Mouse (Mus musculus): Measurements from ENCODE around the gene Mesp2. TPM values are rescaled to one million over a fixed set of nuclear protein-coding genes. Genes with fewer than 3 reads are reported as not detected.
"Not testable (repeated sequence)": the region's sequence is repeated elsewhere in the genome, so short reads cannot be mapped to it uniquely, and the experiment has no call there.

The Mesp2 gene
- polyA plus RNA-seq, 1 experiment from 2014 or later = 0.08 TPM

GRCm38 (mm10) chr7:79786295-79786694 is 24.2 kb upstream of the Mesp2 start:
- no peak overlapping the region for H3K27ac ChIP-seq
- DNase-seq = peak; percentile 23
- no peaks in the 10 kb centered on the region for H3K9me3 ChIP-seq (replicated peaks)
- H3K36me3 ChIP-seq = no peaks in the 10 kb centered on the region
- H3K4me3 ChIP-seq (replicated peaks) = no peak overlapping the region
- no peak overlapping the region for H3K9ac ChIP-seq
- H3K4me2 ChIP-seq = no peak overlapping the region
- peaks cover 29% of the 10 kb centered on the region for H3K27me3 ChIP-seq
- WGBS (ENCODE audit: insufficient replicate concordance) = 22% methylated on average over 6 of the region's 6 CpGs
- 0 out of 2 replicates have a peak, but pooled peaks have one; percentile 12 for ATAC-seq (ENCODE audit: low read depth)
- 0 out of 2 replicates have a peak, but pooled peaks cover 10% of the 10 kb centered on the region for H3K4me1 ChIP-seq (replicated peaks)

- H3K36me3 ChIP-seq; DNase-seq; H3K4me2 ChIP-seq; H3K27ac ChIP-seq; H3K4me3 ChIP-seq (replicated peaks); H3K9me3 ChIP-seq (replicated peaks); H3K9ac ChIP-seq: not testable (repeated sequence)
- peaks cover 12% of the 10 kb centered on the region for H3K4me1 ChIP-seq (replicated peaks)
- 34% methylated on average over 2 of the region's 2 CpGs for WGBS (ENCODE audit: insufficient replicate concordance)
- peaks cover 64% of the 10 kb centered on the region for H3K27me3 ChIP-seq
- ATAC-seq (ENCODE audit: low read depth) = peak; percentile 43; the same call in 1 of the 2 replicates
Measured at GRCm38 (mm10) chr7:79789812-79790211, 20.7 kb upstream of the Mesp2 start.

- Histone ChIP-seq H3K4me2 (peak overlapping the region; percentile 61), H3K4me3 (replicated peaks) (peak overlapping the region; percentile 38), H3K27ac (no peak overlapping the region), H3K9me3 (replicated peaks) (no peaks in the 10 kb centered on the region), H3K4me1 (replicated peaks) (peaks cover 12% of the 10 kb centered on the region), H3K27me3 (peaks cover 79% of the 10 kb centered on the region), H3K9ac (no peak overlapping the region), H3K36me3 (no peaks in the 10 kb centered on the region)
- no peak for ATAC-seq (ENCODE audit: low read depth)
- WGBS (ENCODE audit: insufficient replicate concordance) = 4% methylated on average over 80 of the region's 80 CpGs
- no peak for DNase-seq
Measured at GRCm38 (mm10) chr7:79792635-79793421, 17.7 kb upstream of the Mesp2 start.

GRCm38 (mm10) chr7:79793688-79794087 is 16.8 kb upstream of the Mesp2 start, which contains the start of gene Mesp1:
TSS of gene Mesp1 (minus strand) at chr7:79793788.
- Histone ChIP-seq H3K9me3 (replicated peaks) (no peaks in the 10 kb centered on the region), H3K4me2 (peak within 1 kb of the TSS; percentile 61), H3K27ac (no peak within 1 kb of the TSS), H3K36me3 (no peaks in the 10 kb centered on the region), H3K9ac (no peak within 1 kb of the TSS), H3K27me3 (peaks cover 77% of the 10 kb centered on the region), H3K4me3 (replicated peaks) (peak within 1 kb of the TSS; percentile 38), H3K4me1 (replicated peaks) (peaks cover 12% of the 10 kb centered on the region)
- DNase-seq (no peak), ATAC-seq (ENCODE audit: low read depth) (no peak)
- 50% methylated on average over 6 of the region's 6 CpGs for WGBS (ENCODE audit: insufficient replicate concordance)

- no peak for DNase-seq
- ATAC-seq (ENCODE audit: low read depth) = no peak
- Histone ChIP-seq H3K9ac (no peak overlapping the region), H3K36me3 (no peaks in the 10 kb centered on the region), H3K9me3 (replicated peaks) (no peaks in the 10 kb centered on the region), H3K27me3 (peaks cover 34% of the 10 kb centered on the region), H3K4me2 (no peak overlapping the region), H3K27ac (no peak overlapping the region), H3K4me3 (replicated peaks) (no peak overlapping the region), H3K4me1 (replicated peaks) (no peaks in the 10 kb centered on the region)
- WGBS (ENCODE audit: insufficient replicate concordance) = 14% methylated on average over 5 of the region's 5 CpGs
Measured at GRCm38 (mm10) chr7:79798606-79799005, 11.9 kb upstream of the Mesp2 start.

GRCm38 (mm10) chr7:79799048-79799447 is 11.5 kb upstream of the Mesp2 start:
- H3K27ac ChIP-seq = no peak overlapping the region
- no peaks in the 10 kb centered on the region for H3K4me1 ChIP-seq (replicated peaks)
- no peak overlapping the region for H3K4me2 ChIP-seq
- peaks cover 30% of the 10 kb centered on the region for H3K27me3 ChIP-seq
- H3K4me3 ChIP-seq (replicated peaks) = no peak overlapping the region
- DNase-seq (peak; percentile 34), ATAC-seq (ENCODE audit: low read depth) (no peak)
- H3K36me3 ChIP-seq = no peaks in the 10 kb centered on the region
- no peaks in the 10 kb centered on the region for H3K9me3 ChIP-seq (replicated peaks)
- under 1% methylated on average over 8 of the region's 8 CpGs for WGBS (ENCODE audit: insufficient replicate concordance)
- no peak overlapping the region for H3K9ac ChIP-seq

- H3K36me3 ChIP-seq = no peaks in the 10 kb centered on the region
- ATAC-seq (ENCODE audit: low read depth) = no peak
- WGBS (ENCODE audit: insufficient replicate concordance) = 50% methylated on average over 6 of the region's 6 CpGs
- H3K9ac ChIP-seq = no peak overlapping the region
- no peak overlapping the region for H3K4me3 ChIP-seq (replicated peaks)
- no peak overlapping the region for H3K27ac ChIP-seq
- H3K4me2 ChIP-seq = no peak overlapping the region
- H3K9me3 ChIP-seq (replicated peaks) = no peaks in the 10 kb centered on the region
- H3K27me3 ChIP-seq = peaks cover 25% of the 10 kb centered on the region
- DNase-seq = no peak
- H3K4me1 ChIP-seq (replicated peaks) = no peaks in the 10 kb centered on the region
Measured at GRCm38 (mm10) chr7:79799506-79799905, 11.0 kb upstream of the Mesp2 start.

GRCm38 (mm10) chr7:79800336-79800735 is 10.2 kb upstream of the Mesp2 start:
- no peaks in the 10 kb centered on the region for H3K36me3 ChIP-seq
- H3K9ac ChIP-seq = no peak overlapping the region
- H3K4me2 ChIP-seq = no peak overlapping the region
- 60% methylated on average over 4 of the region's 4 CpGs for WGBS (ENCODE audit: insufficient replicate concordance)
- H3K27ac ChIP-seq = no peak overlapping the region
- no peak overlapping the region for H3K4me3 ChIP-seq (replicated peaks)
- peaks cover 17% of the 10 kb centered on the region for H3K27me3 ChIP-seq
- DNase-seq (no peak), ATAC-seq (ENCODE audit: low read depth) (no peak)
- H3K4me1 ChIP-seq (replicated peaks) = no peaks in the 10 kb centered on the region
- no peaks in the 10 kb centered on the region for H3K9me3 ChIP-seq (replicated peaks)

GRCm38 (mm10) chr7:79801391-79801790 is 9.1 kb upstream of the Mesp2 start:
- peaks cover 6% of the 10 kb centered on the region; the same call in 1 of the 2 replicates for H3K27me3 ChIP-seq
- no peaks in the 10 kb centered on the region for H3K36me3 ChIP-seq
- H3K9ac ChIP-seq = no peak overlapping the region
- DNase-seq = no peak
- WGBS (ENCODE audit: insufficient replicate concordance) = 70% methylated on average over 11 of the region's 11 CpGs
- no peak overlapping the region for H3K4me2 ChIP-seq
- ATAC-seq (ENCODE audit: low read depth) = no peak
- H3K4me1 ChIP-seq (replicated peaks) = no peaks in the 10 kb centered on the region
- H3K4me3 ChIP-seq (replicated peaks) = no peak overlapping the region
- no peak overlapping the region for H3K27ac ChIP-seq
- H3K9me3 ChIP-seq (replicated peaks) = no peaks in the 10 kb centered on the region

- Histone ChIP-seq H3K27me3 (peaks cover 4% of the 10 kb centered on the region; the same call in 1 of the 2 replicates), H3K4me3 (replicated peaks) (no peak overlapping the region), H3K9ac (no peak overlapping the region), H3K4me2 (no peak overlapping the region), H3K36me3 (no peaks in the 10 kb centered on the region), H3K9me3 (replicated peaks) (no peaks in the 10 kb centered on the region), H3K4me1 (replicated peaks) (no peaks in the 10 kb centered on the region), H3K27ac (no peak overlapping the region)
- 63% methylated on average over 5 of the region's 5 CpGs for WGBS (ENCODE audit: insufficient replicate concordance)
- no peak for DNase-seq
- ATAC-seq (ENCODE audit: low read depth) = no peak
Measured at GRCm38 (mm10) chr7:79802037-79802436, 8.5 kb upstream of the Mesp2 start.

GRCm38 (mm10) chr7:79803887-79804286 is 6.6 kb upstream of the Mesp2 start:
- no peak for ATAC-seq (ENCODE audit: low read depth)
- Histone ChIP-seq H3K27me3 (no peaks in the 10 kb centered on the region), H3K4me2 (no peak overlapping the region), H3K9me3 (replicated peaks) (no peaks in the 10 kb centered on the region), H3K4me1 (replicated peaks) (no peaks in the 10 kb centered on the region), H3K27ac (no peak overlapping the region), H3K4me3 (replicated peaks) (no peak overlapping the region), H3K9ac (no peak overlapping the region), H3K36me3 (no peaks in the 10 kb centered on the region)
- 63% methylated on average over 2 of the region's 2 CpGs for WGBS (ENCODE audit: insufficient replicate concordance)
- no peak for DNase-seq

GRCm38 (mm10) chr7:79808561-79808960 is 2.0 kb upstream of the Mesp2 start:
- Histone ChIP-seq H3K9me3 (replicated peaks) (no peaks in the 10 kb centered on the region), H3K4me3 (replicated peaks) (no peak overlapping the region), H3K4me1 (replicated peaks) (peaks cover 9% of the 10 kb centered on the region), H3K9ac (no peak overlapping the region), H3K27me3 (peaks cover 27% of the 10 kb centered on the region), H3K4me2 (no peak overlapping the region), H3K36me3 (no peaks in the 10 kb centered on the region), H3K27ac (no peak overlapping the region)
- ATAC-seq (ENCODE audit: low read depth) (no peak), DNase-seq (no peak)
- 70% methylated on average over 7 of the region's 7 CpGs for WGBS (ENCODE audit: insufficient replicate concordance)

Data from liver, embryonic 13.5 days (tissue).